Mouse (Mus musculus) kidney, adult 11 months (tissue): ENCODE measurements around the gene Cyb5r2.

Experiments used
- DNase-seq: peaks from one replicate; pipeline ENCODE4 v3.0.0; 2022

The Cyb5r2 gene

DNA sequence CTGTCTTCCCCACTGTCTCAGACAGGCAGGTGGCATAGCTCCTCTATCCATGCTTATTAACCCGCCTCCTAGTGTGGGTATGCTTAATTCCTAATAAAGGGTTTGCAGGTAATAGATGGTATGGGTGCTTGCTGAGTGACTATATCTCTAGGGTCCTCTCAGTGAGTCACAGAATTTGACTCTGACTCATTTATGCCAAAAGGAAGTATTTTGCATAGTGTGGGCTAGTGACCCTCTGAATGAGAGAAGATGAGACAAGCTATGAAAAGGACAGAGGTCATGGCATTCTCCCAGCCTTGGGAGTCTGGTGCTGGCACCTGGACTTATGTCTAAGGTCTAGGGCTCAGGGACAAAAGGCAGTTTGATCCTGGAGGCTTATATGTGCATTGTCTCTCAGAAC is 37.1 kb downstream of the Cyb5r2 start:
- DNase-seq: no peak

DNA sequence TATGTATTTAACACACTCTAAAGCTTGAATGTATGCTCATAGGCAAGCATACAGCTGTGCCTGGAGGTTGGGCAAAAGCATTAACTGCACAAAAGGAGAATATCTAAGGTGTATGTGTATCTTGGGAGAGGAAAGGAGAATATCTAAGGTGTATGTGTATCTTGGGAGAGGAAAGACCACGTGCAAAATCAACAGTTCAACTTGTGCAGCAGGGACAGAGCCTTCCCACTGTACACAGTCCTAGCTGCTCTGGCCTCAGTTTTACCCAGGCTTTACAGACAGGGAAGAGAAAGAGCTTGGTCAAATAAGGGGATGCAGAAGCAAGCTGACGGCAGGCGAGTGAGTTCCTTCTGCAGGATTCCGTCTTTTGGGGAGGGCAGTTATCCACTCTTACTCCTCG is 43.8 kb downstream of the Cyb5r2 start:
- DNase-seq: no peak

DNA sequence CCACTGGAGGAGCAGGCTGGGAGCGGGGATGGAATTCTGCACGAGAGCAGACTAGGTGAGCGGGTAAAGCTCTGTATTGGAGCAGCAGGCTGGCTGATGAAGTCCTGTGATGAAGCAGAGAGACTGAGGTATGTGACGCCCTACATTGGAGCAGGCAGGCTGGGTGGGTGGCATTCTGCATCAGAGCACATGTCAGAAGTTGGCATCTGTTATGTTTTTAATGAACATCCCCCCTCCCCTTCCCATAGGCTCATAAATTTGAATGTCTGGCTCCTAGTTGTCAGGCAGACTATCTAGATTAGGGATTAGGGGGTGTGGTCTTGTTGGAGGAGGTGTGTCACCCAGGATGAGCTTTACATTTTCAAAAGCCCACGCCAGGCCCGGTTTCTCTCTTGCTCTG is 45.1 kb downstream of the Cyb5r2 start:
- DNase-seq: no peak

- DNase-seq: peak; percentile 76
Observed at GRCm38 (mm10) chr7:107708491-107709112, 49.2 kb downstream of the Cyb5r2 start.

GRCm38 (mm10) chr7:107707650-107708049 is 50.2 kb downstream of the Cyb5r2 start:
- DNase-seq: peak; percentile 13

DNA sequence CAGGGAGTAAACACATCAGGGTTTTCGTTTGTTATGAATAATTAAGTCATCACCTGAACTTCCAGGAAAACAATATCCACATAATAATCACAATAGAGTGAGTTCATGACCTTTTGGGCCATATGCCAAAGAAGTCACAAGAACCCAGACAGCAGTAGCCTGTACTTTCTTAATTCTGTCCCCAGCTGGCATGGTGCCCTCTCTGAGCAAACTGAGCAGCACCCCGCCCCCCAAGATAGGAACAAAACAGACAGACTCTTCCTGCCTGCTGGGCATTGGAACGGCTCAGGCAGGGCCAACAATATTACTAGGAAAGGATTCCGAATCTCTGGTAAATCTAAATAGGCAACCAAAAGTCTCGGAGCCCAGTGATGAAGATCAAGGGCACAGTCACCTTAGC is 51.9 kb downstream of the Cyb5r2 start:
- peak; percentile 28 for DNase-seq

- no peak for DNase-seq
Observed at GRCm38 (mm10) chr7:107702461-107703380, 55.1 kb downstream of the Cyb5r2 start.

GRCm38 (mm10) chr7:107700646-107701045 is 57.2 kb downstream of the Cyb5r2 start:
- no peak for DNase-seq

DNA sequence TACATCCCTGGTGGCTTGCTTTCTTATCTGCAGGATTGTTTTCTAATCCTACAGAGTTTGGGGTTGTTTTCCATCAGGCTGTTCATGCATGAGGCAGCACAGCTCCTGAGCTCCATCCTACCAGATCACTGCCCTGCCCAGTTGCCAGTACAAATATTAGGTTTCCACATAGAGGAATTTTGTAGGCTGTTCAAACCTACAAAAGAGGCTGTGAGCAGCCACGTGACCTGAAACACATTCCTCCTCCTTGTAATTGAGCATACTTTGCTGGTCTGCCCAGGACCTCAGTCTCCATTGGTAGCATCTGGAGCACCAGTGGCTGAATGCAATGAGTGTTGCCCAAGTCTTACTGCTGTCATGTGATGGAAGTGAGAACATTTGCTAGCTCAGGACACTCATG is 57.9 kb downstream of the Cyb5r2 start:
- peak; percentile 14 for DNase-seq
